Mouse (Mus musculus): ENCODE measurements around the gene Hdac10.

DNA sequence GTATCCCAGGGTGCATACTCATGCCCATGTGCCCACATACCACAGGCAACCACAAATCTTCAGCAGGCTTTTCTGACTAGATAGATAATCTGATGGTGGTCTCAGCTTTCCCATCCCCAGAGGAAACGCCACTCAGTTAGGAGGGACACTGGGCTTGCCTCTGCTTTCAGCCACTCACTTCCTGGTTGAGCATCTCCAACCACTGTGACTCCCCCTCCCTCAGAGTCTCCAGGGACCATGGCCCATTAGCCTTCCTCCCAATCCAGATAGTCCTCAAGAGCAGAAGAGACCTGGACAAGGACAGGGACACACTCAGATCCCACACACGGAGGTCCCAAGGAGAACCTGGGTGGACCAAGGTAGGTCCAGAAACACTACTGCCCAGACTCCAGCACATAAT is 14.6 kb upstream of the Hdac10 start:
- TF ChIP-seq CTCF (conservative IDR thresholded peaks at IDR 0.05 in 1 of 2, IDR thresholded peaks at IDR 0.05 in 1 of 2; ENCODE audit: low read depth in 2 of 2, low read length in 2 of 2) (no peak), SIN3A (IDR thresholded peaks at IDR 0.05; ENCODE audit: low read length) (no peak), POLR2A (IDR thresholded peaks at IDR 0.05; ENCODE audit: low read depth, low read length) (no peak), MYC (IDR thresholded peaks at IDR 0.05; ENCODE audit: low read depth, low read length) (no peak), USF2 (conservative IDR thresholded peaks at IDR 0.05; ENCODE audit: low read depth, low read length) (no peak), MAX (IDR thresholded peaks at IDR 0.05; ENCODE audit: low read length) (no peak), MEF2A (IDR thresholded peaks at IDR 0.05; ENCODE audit: borderline replicate concordance, low read depth, low read length) (no peak), JUND (conservative IDR thresholded peaks at IDR 0.05; ENCODE audit: low read depth, low read length) (no peak), ZNF384 (IDR thresholded peaks at IDR 0.05; ENCODE audit: low read depth, low read length) (no peak), EP300 (IDR thresholded peaks at IDR 0.05; ENCODE audit: low read length) (no peak), PAX5 (IDR thresholded peaks at IDR 0.05; ENCODE audit: low read length) (no peak)
